Mouse (Mus musculus): ENCODE results near the gene Nck2.

DNA sequence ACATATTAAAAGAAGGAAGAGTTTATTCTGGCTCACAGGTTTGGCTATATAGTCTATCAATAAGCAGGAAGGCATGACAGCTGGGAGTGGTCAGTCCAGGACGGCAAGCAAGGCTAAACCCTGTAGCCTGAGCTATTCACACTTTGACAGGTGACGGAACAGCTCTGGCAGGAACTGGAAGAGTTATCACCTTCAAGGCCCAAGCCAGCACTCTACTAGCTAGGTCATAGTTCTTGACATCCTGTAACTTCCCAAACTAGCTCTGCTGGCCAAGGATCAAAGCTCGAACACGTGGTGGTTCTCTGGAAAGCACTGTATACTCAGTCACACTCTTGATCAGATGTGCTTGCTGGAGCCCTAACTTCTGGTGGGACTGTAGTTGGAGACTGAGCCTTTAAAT, 10.5 kb upstream of the Nck2 start:
- TF ChIP-seq CTCF (IDR thresholded peaks at IDR 0.05; ENCODE audit: low read depth) = no peak
- TF ChIP-seq EP300 (optimal IDR thresholded peaks at IDR 0.05) = no peak

Measured in stomach, postnatal 0 days (tissue).